Mouse (Mus musculus) liver, embryonic 14.5 days (tissue): ENCODE measurements around the gene Fam71d. TPM values are rescaled to one million over a fixed set of nuclear protein-coding genes. Genes with fewer than 3 reads are reported as not detected.
A peak's percentile ranks its signal among the peaks of the same experiment; 100 is the strongest.

Experiments used
- ATAC-seq: fragments of 200-750 bp; cut with Nextera tagmentation; 2 replicates; pipeline ENCODE4 v1.8.0; 2017; ENCODE audit warnings: moderate number of reproducible peaks, mild to moderate bottlenecking, moderate library complexity; ENCODE audit not compliant: insufficient read depth
- DNase-seq, 3 experiments: peaks; one replicate each; pipeline ENCODE4 v3.0.0-alpha.2; 2012 to 2013; ENCODE audit warnings: low read depth in 3 of 3, low spot score in 3 of 3
- H3K27ac ChIP-seq: fragments of 300-500 bp; sonication (generic); 2 replicates; pipeline ENCODE4 v1.5.1; 2014; ENCODE audit warnings: moderate library complexity, mild to moderate bottlenecking, control low read depth, inconsistent platforms
- H3K27me3 ChIP-seq: fragments of 300-500 bp; sonication (generic); 2 replicates; pipeline ENCODE4 v1.6.1; 2014; ENCODE audit warnings: mild to moderate bottlenecking, low read length, moderate library complexity; ENCODE audit not compliant: control insufficient read depth, insufficient read depth
- H3K36me3 ChIP-seq: fragments of 300-500 bp; sonication (generic); replicated peaks from 2 replicates; pipeline ENCODE4 v1.6.1; 2014; ENCODE audit warnings: low read depth; ENCODE audit not compliant: control insufficient read depth, insufficient read depth
- H3K4me1 ChIP-seq, 2 experiments: fragments of 200-500 bp in 1 of 2; fragments of 300-500 bp in 1 of 2; sonication (generic) in 1 of 2; replicated peaks; 2 replicates each; pipeline ENCODE4 v1.6.1; 2012 to 2014; ENCODE audit warnings: antibody characterized with exemption in 1 of 2, inconsistent platforms in 1 of 2, low read length in 1 of 2; ENCODE audit not compliant: control insufficient read depth in 2 of 2, insufficient read depth in 2 of 2
- H3K4me2 ChIP-seq: fragments of 300-500 bp; sonication (generic); 2 replicates; pipeline ENCODE4 v1.6.1; 2014; ENCODE audit warnings: low read depth, mild to moderate bottlenecking, control low read depth, moderate library complexity
- H3K4me3 ChIP-seq, 2 experiments: fragments of 200-500 bp in 1 of 2; fragments of 300-500 bp in 1 of 2; sonication (generic) in 1 of 2; 2 replicates each; pipeline ENCODE4 v1.5.1; 2012 to 2014; ENCODE audit warnings: low read depth in 2 of 2, low read length in 2 of 2, mild to moderate bottlenecking in 2 of 2, control low read depth in 1 of 2, inconsistent platforms in 1 of 2, moderate library complexity in 1 of 2; ENCODE audit not compliant: insufficient read depth in 1 of 2
- H3K9ac ChIP-seq: fragments of 300-500 bp; sonication (generic); replicated peaks from 2 replicates; pipeline ENCODE4 v1.6.1; 2014; ENCODE audit warnings: mild to moderate bottlenecking, control low read depth, moderate library complexity
- H3K9me3 ChIP-seq: fragments of 300-500 bp; sonication (generic); 2 replicates; pipeline ENCODE4 v1.6.1; 2016; ENCODE audit warnings: low read length, mixed read lengths; ENCODE audit not compliant: control insufficient read depth
- CTCF ChIP-seq: IDR thresholded peaks from 2 replicates; pipeline ENCODE4 v1.5.1; 2016; ENCODE audit warnings: antibody characterized with exemption, low read depth, control low read depth
- EP300 ChIP-seq: IDR thresholded peaks from 2 replicates; pipeline ENCODE4 v1.6.1; 2016; ENCODE audit warnings: antibody characterized with exemption, low read depth
- WGBS: fragments of 180-500 bp; shearing (Covaris S2); extraction: QIAGEN DNeasy Blood & Tissue Kit; methylation state at CpG from one replicate; pipeline ENCODE4 v1.1.7; 2014; ENCODE audit not compliant: insufficient replicate concordance; 5-methylcytosine and 5-hydroxymethylcytosine counted together
- polyA plus RNA-seq, 2 experiments: library from polyadenylated mRNA; depleted of rRNA in 1 of 2; stranded (reverse) in 1 of 2; unstranded in 1 of 2; fragments of >200 nt; fragmentation: Nextera tagmentation in 1 of 2; extraction: Ambion mirVana in 1 of 2; gene quantifications; 2 replicates each; pipeline versions ENCODE4 v1.2.1 to v1.2.3; 2012 to 2014

Fam71d gene
- polyA plus RNA-seq (2012; rRNA removed) (not detected in 2 replicates), polyA plus RNA-seq (2014; fragmentation: Nextera tagmentation; extraction: Ambion mirVana) (not detected in 2 replicates)

DNA sequence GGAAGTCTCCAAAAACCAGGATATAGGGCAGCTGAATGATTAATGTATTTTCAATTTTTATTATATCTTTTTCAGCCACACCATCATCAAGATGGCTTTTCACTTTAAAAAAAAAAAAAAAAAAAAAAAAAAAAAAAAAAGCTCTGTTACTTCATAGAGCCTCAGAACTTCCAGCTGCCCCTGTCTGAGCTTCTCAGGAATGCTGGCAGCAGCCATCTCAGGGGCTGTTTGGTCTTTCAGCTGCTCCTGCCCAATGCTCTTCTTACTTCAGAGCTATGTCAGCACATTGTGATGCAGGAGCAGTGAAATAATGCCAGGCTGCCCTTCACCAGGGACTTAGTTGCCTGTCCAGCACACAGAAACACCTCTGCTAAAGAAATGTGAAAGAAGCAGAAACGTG is at the start of gene Fam71d:
Fam71d (plus strand) TSS at position 211 of the 400 bp plus-strand sequence.
- TF ChIP-seq EP300, result no peak
- no peak for TF ChIP-seq CTCF
- Histone ChIP-seq H3K4me1 (no peaks in the 10 kb centered on the region), H3K9ac (no peak within 1 kb of the TSS), H3K4me2 (no peak within 1 kb of the TSS), H3K27me3 (no peaks in the 10 kb centered on the region), H3K9me3 (no peaks in the 10 kb centered on the region), H3K4me3 (no peak within 1 kb of the TSS), H3K36me3 (no peaks in the 10 kb centered on the region), H3K27ac (no peak within 1 kb of the TSS)
- WGBS, result 48% methylated on average over 1 of the region's 1 CpGs
- DNase-seq (no peak), ATAC-seq (no peak)

GRCm38 (mm10) chr12:78643691-78644090 is 47.6 kb upstream of the Fam71d start:
- no peaks in the 10 kb centered on the region for H3K4me1 ChIP-seq
- H3K36me3 ChIP-seq, result no peaks in the 10 kb centered on the region
- DNase-seq (no peak), ATAC-seq (no peak)
- H3K27ac ChIP-seq, result no peak overlapping the region
- no peak overlapping the region for H3K4me3 ChIP-seq
- H3K9me3 ChIP-seq, result no peaks in the 10 kb centered on the region
- no peak overlapping the region for H3K9ac ChIP-seq
- H3K4me2 ChIP-seq, result no peak overlapping the region
- no peaks in the 10 kb centered on the region for H3K27me3 ChIP-seq
- 81% methylated on average over 2 of the region's 2 CpGs for WGBS
- TF ChIP-seq EP300, result no peak
- no peak for TF ChIP-seq CTCF

DNA sequence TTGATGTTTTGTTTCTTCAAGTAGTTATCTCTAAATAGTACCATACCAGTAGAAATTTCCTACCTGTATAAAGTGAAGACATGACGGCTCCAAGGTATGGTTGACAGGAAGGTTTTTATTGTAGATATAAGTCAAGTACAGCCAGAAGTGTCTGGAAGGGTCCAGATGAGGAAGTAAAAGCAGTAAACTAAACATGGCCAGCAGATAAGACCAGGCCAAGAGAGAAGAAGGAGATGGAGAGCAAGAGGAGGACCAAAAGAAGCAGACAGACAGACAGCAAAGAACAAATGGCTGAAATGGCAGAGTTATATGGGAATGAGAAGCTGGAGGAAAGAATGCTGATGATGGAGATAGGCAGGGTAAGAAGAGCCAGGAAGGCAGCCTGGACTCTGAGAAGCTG is 46.1 kb upstream of the Fam71d start:
- 64% methylated on average over 1 of the region's 1 CpGs for WGBS
- no peaks in the 10 kb centered on the region for H3K36me3 ChIP-seq
- no peak overlapping the region for H3K4me2 ChIP-seq
- no peak overlapping the region for H3K9ac ChIP-seq
- H3K9me3 ChIP-seq, result no peaks in the 10 kb centered on the region
- H3K27ac ChIP-seq, result no peak overlapping the region
- H3K4me3 ChIP-seq, result no peak overlapping the region
- H3K27me3 ChIP-seq, result no peaks in the 10 kb centered on the region
- no peak for ATAC-seq
- no peak for TF ChIP-seq EP300
- no peak for TF ChIP-seq CTCF
- DNase-seq, result no peak
- H3K4me1 ChIP-seq, result no peaks in the 10 kb centered on the region

DNA sequence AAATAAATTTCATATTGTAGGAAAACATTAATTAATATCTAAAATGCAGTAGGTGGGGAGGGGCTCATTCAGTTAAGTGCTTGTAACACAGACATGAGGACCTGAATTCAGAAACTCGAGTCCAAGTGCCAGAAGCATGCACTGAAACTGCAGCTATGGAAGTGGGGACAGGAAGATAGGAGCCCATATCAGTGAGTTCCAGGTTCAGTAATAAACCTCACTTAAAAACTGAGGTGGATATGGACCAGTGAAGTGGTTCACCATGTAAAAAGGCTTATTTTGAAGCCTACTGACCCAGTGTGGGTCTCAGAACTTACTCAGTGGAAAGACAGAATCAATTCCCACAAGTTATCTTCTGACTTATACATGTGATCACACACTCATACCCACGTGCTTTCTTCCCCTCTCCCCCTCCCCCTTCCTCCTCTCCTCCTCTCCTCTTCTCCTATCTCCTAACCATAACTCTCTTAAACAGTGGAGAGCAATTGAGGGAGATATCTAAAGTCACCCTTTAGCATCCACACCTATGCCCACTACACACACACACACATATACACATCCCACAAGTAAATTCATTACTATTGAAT is 31.5 kb upstream of the Fam71d start:
- no peak overlapping the region for H3K4me3 ChIP-seq
- TF ChIP-seq CTCF (no peak), EP300 (0 out of 2 replicates have a peak, but pooled peaks have one; percentile 9)
- no peaks in the 10 kb centered on the region for H3K27me3 ChIP-seq
- H3K9me3 ChIP-seq, result no peaks in the 10 kb centered on the region
- peak; percentile 74; the same call in 1 of the 2 replicates for ATAC-seq
- no peak overlapping the region for H3K27ac ChIP-seq
- no peak overlapping the region for H3K9ac ChIP-seq
- H3K4me1 ChIP-seq, result peaks cover 0 to 4% of the 10 kb centered on the region in 2 experiments; a peak in 1 of 4 replicates
- DNase-seq, result peak in 1 of 3 experiments; percentile 19
- WGBS, result 6% methylated on average over 2 of the region's 2 CpGs
- no peak overlapping the region for H3K4me2 ChIP-seq
- H3K36me3 ChIP-seq, result no peaks in the 10 kb centered on the region

DNA sequence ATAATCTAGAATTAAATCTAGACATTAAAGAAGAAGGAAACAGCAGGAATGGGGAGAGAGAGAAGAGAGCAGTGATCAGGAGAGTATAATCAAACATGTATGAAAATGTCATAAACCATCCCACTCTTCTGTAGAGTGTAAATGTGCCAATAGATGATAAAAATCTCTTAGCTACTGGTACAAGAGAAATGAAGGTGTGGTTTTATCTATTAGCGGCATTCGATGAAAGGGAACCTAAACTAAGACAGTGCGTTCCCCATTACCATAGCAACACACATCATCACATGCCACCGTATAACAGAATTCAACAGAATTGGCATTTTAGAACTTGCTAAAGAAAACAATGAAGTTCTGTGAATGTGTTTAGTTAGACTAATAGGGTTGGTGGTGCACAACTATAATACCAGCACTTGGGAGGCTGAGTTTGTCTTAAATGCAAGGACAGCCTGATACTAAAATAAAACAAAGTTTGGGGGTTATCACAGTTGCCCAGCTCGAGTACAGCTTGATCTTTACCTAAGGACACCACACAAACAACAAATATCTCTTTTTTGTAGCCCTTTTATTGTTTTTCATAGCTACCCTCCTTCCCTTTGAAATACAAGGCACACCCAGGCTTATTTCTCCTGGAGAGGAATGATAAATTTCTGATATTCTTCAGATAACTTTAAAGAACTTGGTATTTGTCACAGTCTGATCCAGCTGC is 13.1 kb upstream of the Fam71d start:
- DNase-seq (peak in 2 of 3 experiments; percentile 12 to 35), ATAC-seq (peak; percentile 68; the same call in 1 of the 2 replicates)
- H3K4me1 ChIP-seq, result peaks cover 0 to 3% of the 10 kb centered on the region in 2 experiments; a peak in 1 of 4 replicates
- WGBS, result 49% methylated on average over 5 of the region's 5 CpGs
- no peak overlapping the region for H3K4me2 ChIP-seq
- no peaks in the 10 kb centered on the region for H3K9me3 ChIP-seq
- no peak overlapping the region for H3K4me3 ChIP-seq
- no peaks in the 10 kb centered on the region for H3K36me3 ChIP-seq
- no peak overlapping the region for H3K9ac ChIP-seq
- no peak; the same call in 1 of the 2 replicates for TF ChIP-seq EP300
- TF ChIP-seq CTCF, result no peak
- H3K27me3 ChIP-seq, result no peaks in the 10 kb centered on the region
- no peak overlapping the region for H3K27ac ChIP-seq
